Mouse (Mus musculus): ENCODE results near the gene Sytl5. TPM values are rescaled to one million over a fixed set of nuclear protein-coding genes. Genes with fewer than 3 reads are reported as not detected.

Sytl5 gene
- not detected in 4 replicates for total RNA-seq (2023)

GRCm38 (mm10) chrX:9885322-9885721 lies at the start of gene Sytl5:
Sytl5 (plus strand) TSS chrX:9885622.

GRCm38 (mm10) chrX:9846628-9847027 lies 38.8 kb upstream of the Sytl5 start, which contains the start of gene Hypm:
Hypm (plus strand) TSS chrX:9846928.

GRCm38 (mm10) chrX:9849403-9849802 lies 36.0 kb upstream of the Sytl5 start, which contains the start of gene H2al3:
H2al3 (plus strand) TSS chrX:9849703.

Other genes with a start within 250 kb of the Sytl5 start
- 35.2 to 43.6 TPM (median 39.4 TPM) in 4 replicates for gene Dynlt3, start 222.6 kb upstream of the Sytl5 start, total RNA-seq (2023)
- not detected in 4 replicates for gene Hypm, start 38.7 kb upstream of the Sytl5 start, total RNA-seq (2023)
- not detected in 4 replicates for gene H2al3, start 35.9 kb upstream of the Sytl5 start, total RNA-seq (2023)
- not detected in 4 replicates for gene Srpx, start 232.1 kb downstream of the Sytl5 start, total RNA-seq (2023)

All from B cell, adult 62 days (primary cell).